Mouse (Mus musculus) gastrocnemius, adult 2 months (tissue): Measurements from ENCODE around the gene Nceh1. TPM values are rescaled to one million over a fixed set of nuclear protein-coding genes. Genes with fewer than 3 reads are reported as not detected.

ENCODE experiments used
- DNase-seq: peaks from one replicate; pipeline ENCODE4 v3.0.0; 2022
- H3K27ac ChIP-seq: fragments of 200-600 bp; 2 replicates; pipeline ENCODE4 v1.8.1; 2022; ENCODE audit warnings: mild to moderate bottlenecking
- H3K4me3 ChIP-seq: fragments of 200-600 bp; 2 replicates; pipeline ENCODE4 v1.8.1; 2022; ENCODE audit warnings: mild to moderate bottlenecking, moderate library complexity
- CTCF ChIP-seq: fragments of 200-600 bp; IDR thresholded peaks from 2 replicates; pipeline ENCODE4 v1.8.1; 2022; ENCODE audit warnings: antibody characterized with exemption, mild to moderate bottlenecking, moderate library complexity
- intact Hi-C: fragments of 180-260 bp; cut with DNase I; formaldehyde crosslinking; loops from one replicate; pipeline ENCODE4 v1.15.1; 2025
- total RNA-seq, 2 experiments: library from RNA; stranded (reverse); gene quantifications; 2 replicates each; pipeline ENCODE4 v1.2.3; 2021

Gene Nceh1
- total RNA-seq, 2 experiments from 2014 or later = 16.7 to 31.6 TPM

DNA sequence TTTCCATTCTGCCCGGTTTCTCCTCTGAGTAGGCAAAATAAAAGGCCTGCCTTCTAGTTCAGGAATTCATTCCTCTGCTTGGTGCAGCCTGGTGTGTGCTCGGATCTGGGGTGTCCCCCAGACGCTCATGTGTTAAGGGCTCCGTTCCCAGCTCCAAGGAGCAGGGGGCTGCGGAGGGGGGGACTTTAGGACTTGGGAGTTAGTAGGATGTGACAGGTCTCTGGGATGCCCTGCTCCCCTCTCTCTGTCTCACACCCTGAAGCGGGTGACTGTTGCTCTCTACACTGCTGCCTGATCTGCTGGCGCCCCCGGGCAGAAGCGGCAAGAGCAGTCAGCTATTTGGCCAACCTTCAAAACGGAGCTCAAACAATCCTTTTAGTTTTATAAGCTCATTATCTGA is 124.0 kb downstream of the Nceh1 start:
- Histone ChIP-seq H3K4me3 (no peak overlapping the region), H3K27ac (no peak overlapping the region)
- TF ChIP-seq CTCF = no peak
- intact Hi-C loops = no loop called here
- no peak for DNase-seq

GRCm38 (mm10) chr3:27310973-27311372 is 128.2 kb downstream of the Nceh1 start:
- peak overlapping the region; percentile 85 for H3K27ac ChIP-seq
- intact Hi-C loops = no loop called here
- DNase-seq = peak; percentile 79
- 0 out of 2 replicates have a peak overlapping the region, but pooled peaks have one; percentile 6 for H3K4me3 ChIP-seq
- no peak for TF ChIP-seq CTCF

- no peak for TF ChIP-seq CTCF
- Histone ChIP-seq H3K27ac (peak overlapping the region; percentile 85), H3K4me3 (no peak overlapping the region)
- peak; percentile 65 for DNase-seq
- intact Hi-C loops = no loop called here
Observed at GRCm38 (mm10) chr3:27311475-27311874, 128.7 kb downstream of the Nceh1 start.

- H3K27ac ChIP-seq = peak overlapping the region; percentile 46; the same call in 1 of the 2 replicates
- peak; percentile 54 for DNase-seq
- no peak for TF ChIP-seq CTCF
- no peak overlapping the region for H3K4me3 ChIP-seq
- intact Hi-C loops = no loop called here
Observed at GRCm38 (mm10) chr3:27314506-27315164, 131.9 kb downstream of the Nceh1 start.

GRCm38 (mm10) chr3:27316559-27317287 is 134.0 kb downstream of the Nceh1 start, which contains the start of gene Tnfsf10:
Tnfsf10 (plus strand) TSS chr3:27317028.
- H3K27ac ChIP-seq = peak within 1 kb of the TSS; percentile 84
- intact Hi-C loops = no loop called here
- peak; percentile 53 for DNase-seq
- H3K4me3 ChIP-seq = peak within 1 kb of the TSS; percentile 80
- no peak for TF ChIP-seq CTCF

DNA sequence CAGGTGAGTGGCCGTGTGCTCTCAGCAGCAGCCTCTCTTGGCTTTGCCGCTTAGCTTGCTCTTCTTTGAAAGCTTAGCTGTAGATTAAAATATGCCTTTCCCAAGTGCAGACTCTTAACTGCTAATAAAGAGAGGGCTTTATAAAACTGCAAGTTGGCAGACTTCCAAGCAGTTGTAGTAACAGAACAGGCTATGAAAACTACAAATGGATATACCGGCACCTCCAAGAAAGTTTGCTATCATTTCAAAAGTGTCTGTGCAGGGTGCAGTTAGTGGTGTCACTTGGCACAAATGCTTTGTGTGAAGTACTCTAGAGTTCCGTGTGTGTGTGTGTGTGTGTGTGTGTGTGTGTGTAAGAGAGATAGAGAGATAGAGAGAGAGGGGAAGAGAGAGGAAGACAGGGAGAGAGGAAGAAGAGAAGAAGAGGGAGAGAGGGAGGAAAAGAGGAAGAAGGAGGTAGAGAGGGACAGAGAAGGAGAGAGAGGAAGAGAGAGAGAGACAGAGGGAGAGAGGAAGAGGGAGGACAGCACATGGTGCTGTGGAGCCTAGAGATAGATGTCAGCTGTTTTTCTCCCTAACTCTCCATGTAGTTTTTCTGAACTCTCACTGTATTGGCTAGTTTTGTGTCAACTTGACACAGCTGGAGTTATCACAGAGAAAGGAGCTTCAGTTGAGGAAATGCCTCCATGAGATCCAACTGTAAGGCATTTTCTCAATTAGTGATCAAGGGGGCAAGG is 134.7 kb downstream of the Nceh1 start:
- TF ChIP-seq CTCF = no peak
- DNase-seq = no peak
- peak overlapping the region; percentile 84 for H3K27ac ChIP-seq
- intact Hi-C loops = no loop called here
- peak overlapping the region; percentile 80 for H3K4me3 ChIP-seq

DNA sequence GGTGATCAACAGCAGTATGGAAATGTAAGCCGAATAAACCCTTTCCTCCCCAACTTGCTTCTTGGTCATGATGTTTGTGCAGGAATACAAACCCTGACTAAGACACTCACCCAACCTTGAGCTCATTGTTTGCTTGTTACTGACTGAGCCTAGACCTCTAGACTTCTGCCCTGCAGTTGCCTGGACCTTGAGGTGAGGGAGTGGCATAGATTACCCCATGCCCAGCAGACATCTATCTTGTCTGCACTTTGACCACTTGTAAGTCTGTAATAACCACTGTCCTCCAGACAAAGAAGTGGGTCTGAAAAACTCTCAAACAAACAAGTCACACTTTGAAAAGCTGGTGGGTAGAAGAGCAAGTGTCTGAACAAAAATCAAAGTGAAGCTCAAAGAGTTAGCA is 136.9 kb downstream of the Nceh1 start:
- DNase-seq = no peak
- H3K4me3 ChIP-seq = peak overlapping the region; percentile 62
- H3K27ac ChIP-seq = peak overlapping the region; percentile 77
- TF ChIP-seq CTCF = no peak
- intact Hi-C loops = loop anchor here (5.0 kb wide), 1 partner anchor 42 kb away; no protein-coding TSS in a partner anchor

DNA sequence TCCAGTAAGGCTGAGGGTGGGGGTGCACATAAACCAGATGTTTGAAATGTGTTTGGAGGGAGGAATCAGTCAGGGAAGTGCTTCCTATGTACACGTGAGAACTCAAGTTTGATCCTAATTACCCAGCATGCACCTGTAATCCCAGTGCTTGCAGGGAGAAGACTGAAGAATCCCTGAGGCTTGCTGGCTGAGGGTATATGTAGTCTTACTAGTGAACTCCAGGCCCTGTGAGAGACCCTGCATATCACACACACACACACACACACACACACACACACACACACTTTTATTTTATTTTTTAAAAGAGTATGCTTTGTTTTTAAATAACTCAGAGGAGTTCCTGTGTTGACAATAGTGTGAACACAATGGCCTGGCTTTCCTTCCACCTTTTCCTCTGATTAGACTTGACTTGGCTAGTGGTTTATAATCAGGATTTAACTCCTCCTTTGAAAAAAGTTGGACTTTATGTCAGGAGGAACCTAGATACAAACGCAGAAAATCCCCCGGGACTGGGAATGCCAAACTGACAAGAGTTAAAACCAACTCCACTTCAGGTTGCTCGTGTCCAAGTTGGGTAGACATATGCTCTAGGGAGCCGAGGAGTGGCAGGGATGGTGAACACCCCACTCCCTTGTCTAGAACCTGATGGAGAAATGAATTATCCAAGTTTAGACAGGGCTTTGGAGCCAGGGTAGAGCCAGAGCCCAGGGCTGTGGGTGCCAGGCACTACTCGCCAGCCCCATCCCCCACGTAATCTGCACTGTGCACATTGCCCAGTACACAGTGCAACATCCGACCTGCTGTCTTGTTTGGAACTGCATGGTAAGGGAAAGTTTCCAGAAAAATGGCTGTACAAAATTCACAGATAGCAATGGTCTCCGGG is 138.1 kb downstream of the Nceh1 start:
- Histone ChIP-seq H3K4me3 (peak overlapping the region; percentile 62), H3K27ac (peak overlapping the region; percentile 77)
- DNase-seq = peak; percentile 33
- no peak for TF ChIP-seq CTCF
- intact Hi-C loops = loop anchor here (5.0 kb wide), 1 partner anchor 44 kb away; no protein-coding TSS in a partner anchor

GRCm38 (mm10) chr3:27322591-27322990 is 139.8 kb downstream of the Nceh1 start:
- Histone ChIP-seq H3K27ac (peak overlapping the region; percentile 77), H3K4me3 (peak overlapping the region; percentile 35; the same call in 1 of the 2 replicates)
- no peak for DNase-seq
- intact Hi-C loops = loop anchor here (5.0 kb wide), 1 partner anchor 45 kb away; no protein-coding TSS in a partner anchor
- no peak for TF ChIP-seq CTCF

DNA sequence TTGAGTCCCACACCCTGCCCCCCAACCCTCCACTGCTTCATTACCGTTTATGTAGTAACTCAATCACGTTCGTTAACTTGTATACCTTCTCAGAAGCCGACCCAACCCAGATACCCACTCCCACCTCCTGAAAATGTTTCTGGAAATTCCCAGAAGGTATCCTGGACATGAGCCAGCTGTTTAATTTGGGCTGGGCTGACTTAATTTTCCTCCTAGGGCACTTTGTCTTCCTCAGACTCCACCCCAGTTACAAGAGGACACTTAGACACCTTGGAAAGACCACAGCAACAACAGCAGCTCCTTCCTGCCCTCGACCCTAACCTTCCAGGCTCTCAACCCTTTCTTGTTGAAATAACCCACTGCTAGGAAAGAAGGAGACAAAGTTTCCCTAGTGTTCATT is 140.8 kb downstream of the Nceh1 start:
- peak overlapping the region; percentile 77 for H3K27ac ChIP-seq
- DNase-seq = no peak
- peak overlapping the region; percentile 35; the same call in 1 of the 2 replicates for H3K4me3 ChIP-seq
- no peak for TF ChIP-seq CTCF
- intact Hi-C loops = loop anchor here (5.0 kb wide), 1 partner anchor 46 kb away; no protein-coding TSS in a partner anchor

DNA sequence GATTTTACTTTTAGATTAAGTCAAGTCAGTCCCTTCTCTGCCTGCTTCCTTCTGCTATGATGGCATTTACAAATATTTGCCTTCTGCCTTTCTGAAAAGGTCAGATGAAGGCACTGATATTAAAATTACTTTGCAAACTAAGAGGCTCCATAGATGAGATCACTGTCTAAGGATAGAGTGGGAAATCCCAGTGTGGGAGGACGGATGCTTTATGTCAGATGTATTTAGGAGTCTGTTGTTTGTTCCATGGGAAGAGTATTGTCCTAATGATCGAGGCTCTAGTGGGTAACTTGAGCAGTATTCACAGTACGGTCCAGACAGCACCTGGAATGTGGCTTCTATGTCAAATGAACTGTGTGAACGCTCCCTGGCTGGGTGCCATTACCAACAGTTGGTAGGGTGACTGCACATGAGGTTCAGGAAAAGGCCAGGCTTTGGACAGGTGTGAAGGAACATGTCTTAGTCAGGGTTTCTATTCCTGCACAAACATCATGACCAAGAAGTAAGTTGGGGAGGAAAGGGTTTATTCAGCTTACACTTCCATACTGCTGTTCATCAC is 143.9 kb downstream of the Nceh1 start:
- no peak for TF ChIP-seq CTCF
- intact Hi-C loops = no loop called here
- DNase-seq = no peak
- H3K4me3 ChIP-seq = no peak overlapping the region
- H3K27ac ChIP-seq = no peak overlapping the region; the same call in 1 of the 2 replicates

- intact Hi-C loops = no loop called here
Observed at GRCm38 (mm10) chr3:27330706-27331105, 147.9 kb downstream of the Nceh1 start.

More at GRCm38 (mm10) chr3:27330706-27331105, 147.9 kb downstream of the Nceh1 start:
- no peak for TF ChIP-seq CTCF
- Histone ChIP-seq H3K4me3 (no peak overlapping the region), H3K27ac (no peak overlapping the region)
- DNase-seq = no peak

Other genes with a start within 250 kb of the Nceh1 start
- gene Ect2, start 29.1 kb upstream of the Nceh1 start, total RNA-seq = under 1 TPM; 0.18 to 0.36 TPM
- gene Tnfsf10, start 134.1 kb downstream of the Nceh1 start, total RNA-seq = 10 to 100 TPM in 1 of 2 experiments, 1 to 10 TPM in 1; 3.7 to 15.2 TPM
- not detected for gene Ghsr, start 188.4 kb downstream of the Nceh1 start, total RNA-seq